8 mouse cellular contexts compared by ENCODE assay signal in genomic region chr10:80323261-80324119, GRCm38 (mm10). TPM values are rescaled to one million over a fixed set of nuclear protein-coding genes. Genes with fewer than 3 reads are reported as not detected.
DNase-seq lines count a peak whose midpoint lies in the region; ATAC-seq and TF ChIP-seq lines count a peak whose summit lies in the region.

No protein-coding gene starts in this region.

- WGBS in heart, adult 2 months: 3% methylated on average over 38 of the region's 46 CpGs
- 1% methylated on average over 44 of the region's 46 CpGs for WGBS in lung, embryonic 14.5 days
- 1% methylated on average over 33 of the region's 46 CpGs for WGBS in neural tube, embryonic 14.5 days

- H3K9ac ChIP-seq in heart, adult 2 months (ENCODE audit: low read depth, low read length): peak overlapping the region; percentile 87
- peak overlapping the region; percentile 57 for H3K9ac ChIP-seq in lung, embryonic 14.5 days
- H3K9ac ChIP-seq in neural tube, embryonic 14.5 days (replicated peaks; ENCODE audit: low read depth, low read length): peak overlapping the region; percentile 59

- peak overlapping the region; percentile 85 for H3K27ac ChIP-seq in heart, adult 2 months
- no peak overlapping the region for H3K27ac ChIP-seq in lung, embryonic 14.5 days (ENCODE audit: low read depth)
- H3K27ac ChIP-seq in neural tube, embryonic 14.5 days (ENCODE audit: low read depth, low read length): no peak overlapping the region

- TF ChIP-seq CTCF in heart, adult 2 months (IDR thresholded peaks at IDR 0.05): peak; percentile 25
- TF ChIP-seq CTCF in lung, embryonic 14.5 days (IDR thresholded peaks at IDR 0.05; ENCODE audit: low read depth): no peak

- peak; percentile 58 for DNase-seq in right cerebral cortex, postnatal 4 days
- no peak for DNase-seq in right cerebral cortex, adult 18-20 months
- peak; percentile 69 for DNase-seq in embryo, embryonic 11 days
- DNase-seq in heart, adult 2 months: peak; percentile 80 to 85
- DNase-seq in kidney, adult 11 months: peak; percentile 83
- DNase-seq in lung, embryonic 14.5 days: peak; percentile 56
- DNase-seq in thymus, postnatal 25 days: peak; percentile 56

- H3K27me3 ChIP-seq in heart, adult 2 months (ENCODE audit: control insufficient read depth, insufficient read depth, low read length): no peaks in the 10 kb centered on the region
- no peaks in the 10 kb centered on the region for H3K27me3 ChIP-seq in lung, embryonic 14.5 days (ENCODE audit: insufficient read depth, low read length)
- H3K27me3 ChIP-seq in neural tube, embryonic 14.5 days (ENCODE audit: control insufficient read depth, insufficient read depth, low read length): no peaks in the 10 kb centered on the region; the same call in 1 of the 2 replicates

- peak; percentile 52; the same call in 1 of the 2 replicates for TF ChIP-seq EP300 in heart, adult 2 months (IDR thresholded peaks at IDR 0.05; ENCODE audit: insufficient read depth, low read depth, low read length)

- ATAC-seq in lung, embryonic 14.5 days (ENCODE audit: insufficient read depth): peak; percentile 23
- ATAC-seq in neural tube, embryonic 14.5 days (ENCODE audit: low read depth): peak; percentile 19; the same call in 1 of the 2 replicates

- peak overlapping the region; percentile 68 for H3K4me3 ChIP-seq in heart, adult 2 months
- peak overlapping the region; percentile 52 for H3K4me3 ChIP-seq in lung, embryonic 14.5 days (ENCODE audit: low read depth, low read length)
- H3K4me3 ChIP-seq in neural tube, embryonic 14.5 days (ENCODE audit: low read depth, low read length): peak overlapping the region; percentile 37

- H3K9me3 ChIP-seq in lung, embryonic 14.5 days (ENCODE audit: low read depth, low read length): no peaks in the 10 kb centered on the region
- H3K9me3 ChIP-seq in neural tube, embryonic 14.5 days (ENCODE audit: control insufficient read depth, low read length): no peaks in the 10 kb centered on the region

- H3K79me2 ChIP-seq in heart, adult 2 months (replicated peaks; ENCODE audit: control insufficient read depth, insufficient read depth, low read length): no peaks in the 10 kb centered on the region

- H3K4me1 ChIP-seq in heart, adult 2 months (ENCODE audit: control insufficient read depth, insufficient read depth, low read length): peaks cover 8% of the 10 kb centered on the region
- H3K4me1 ChIP-seq in lung, embryonic 14.5 days (ENCODE audit: insufficient read depth): 0 out of 2 replicates have a peak, but pooled peaks cover 3% of the 10 kb centered on the region
- H3K4me1 ChIP-seq in neural tube, embryonic 14.5 days (ENCODE audit: control insufficient read depth, insufficient read depth, low read length): peaks cover 15% of the 10 kb centered on the region

- no peaks in the 10 kb centered on the region for H3K36me3 ChIP-seq in heart, adult 2 months (ENCODE audit: control insufficient read depth, insufficient read depth, low read length)
- peaks cover 6% of the 10 kb centered on the region; the same call in 1 of the 2 replicates for H3K36me3 ChIP-seq in lung, embryonic 14.5 days (ENCODE audit: insufficient read depth)
- H3K36me3 ChIP-seq in neural tube, embryonic 14.5 days (ENCODE audit: control insufficient read depth, insufficient read depth, low read length): 0 out of 2 replicates have a peak, but pooled peaks cover 1% of the 10 kb centered on the region

- intact Hi-C loops in heart, adult 2 months (cut with DNase I): loop anchor here (10.0 kb wide), 1 partner anchor 149 kb away; the partner anchor contains the start of genes 1600002K03Rik and Efna2

- peak overlapping the region; percentile 98 for H3K4me2 ChIP-seq in lung, embryonic 14.5 days
- peak overlapping the region; percentile 83 for H3K4me2 ChIP-seq in neural tube, embryonic 14.5 days (ENCODE audit: low read depth, low read length)

- TF ChIP-seq POLR2A in heart, adult 2 months (IDR thresholded peaks at IDR 0.05; ENCODE audit: insufficient read depth, low read depth, low read length): 0 out of 2 replicates have a peak, but pooled peaks have one; percentile 30

RNA-seq across cellular contexts. Expression of gene 2310011J03Rik, which starts 3.2 kb away (rescaled TPM):
- total RNA-seq in heart, adult 2 months (2021): 10 to 100 TPM; 13.3 to 14.5 TPM
- 27.3 and 28.9 TPM in 2 replicates for polyA plus RNA-seq in heart, adult 2 months (2012; rRNA removed)
- polyA plus RNA-seq in lung, embryonic 14.5 days (2014; fragmentation: Nextera tagmentation; extraction: Ambion mirVana): 41.7 and 41.8 TPM in 2 replicates
- polyA plus RNA-seq in neural tube, embryonic 14.5 days (2014; fragmentation: Nextera tagmentation; extraction: Ambion mirVana): 21.3 and 23.8 TPM in 2 replicates

RNA-seq across cellular contexts. Expression of gene Pcsk4, which starts 5.8 kb away (rescaled TPM):
- 1 to 10 TPM; 1.4 to 1.8 TPM for total RNA-seq in heart, adult 2 months (2021)
- 4.5 and 4.9 TPM in 2 replicates for polyA plus RNA-seq in heart, adult 2 months (2012; rRNA removed)
- polyA plus RNA-seq in lung, embryonic 14.5 days (2014; fragmentation: Nextera tagmentation; extraction: Ambion mirVana): 3.8 and 4.2 TPM in 2 replicates
- polyA plus RNA-seq in neural tube, embryonic 14.5 days (2014; fragmentation: Nextera tagmentation; extraction: Ambion mirVana): 4.9 and 5.1 TPM in 2 replicates

RNA-seq across cellular contexts. Expression of gene Reep6, which starts 6.3 kb away (rescaled TPM):
- 1 to 10 TPM; 2.8 to 3.6 TPM for total RNA-seq in heart, adult 2 months (2021)
- polyA plus RNA-seq in heart, adult 2 months (2012; rRNA removed): 2.9 and 4.1 TPM in 2 replicates
- polyA plus RNA-seq in lung, embryonic 14.5 days (2014; fragmentation: Nextera tagmentation; extraction: Ambion mirVana): 10.5 and 12.2 TPM in 2 replicates
- 3.9 and 5.4 TPM in 2 replicates for polyA plus RNA-seq in neural tube, embryonic 14.5 days (2014; fragmentation: Nextera tagmentation; extraction: Ambion mirVana)

RNA-seq across cellular contexts. Expression of gene Adamtsl5, which starts 24.7 kb away (rescaled TPM):
- 10 to 100 TPM; 71.9 to 84.5 TPM for total RNA-seq in heart, adult 2 months (2021)
- polyA plus RNA-seq in heart, adult 2 months (2012; rRNA removed): 80.9 and 85.2 TPM in 2 replicates
- polyA plus RNA-seq in lung, embryonic 14.5 days (2014; fragmentation: Nextera tagmentation; extraction: Ambion mirVana): 0.68 and 1.2 TPM in 2 replicates
- 0.09 and 2.5 TPM in 2 replicates for polyA plus RNA-seq in neural tube, embryonic 14.5 days (2014; fragmentation: Nextera tagmentation; extraction: Ambion mirVana)

RNA-seq across cellular contexts. Expression of gene Apc2, which starts 27.7 kb away (rescaled TPM):
- 1 to 10 TPM; 2.3 to 2.6 TPM for total RNA-seq in heart, adult 2 months (2021)
- polyA plus RNA-seq in heart, adult 2 months (2012; rRNA removed): 2.4 and 2.7 TPM in 2 replicates
- polyA plus RNA-seq in lung, embryonic 14.5 days (2014; fragmentation: Nextera tagmentation; extraction: Ambion mirVana): 0.62 and 0.96 TPM in 2 replicates
- 169 and 231 TPM in 2 replicates for polyA plus RNA-seq in neural tube, embryonic 14.5 days (2014; fragmentation: Nextera tagmentation; extraction: Ambion mirVana)
